In the genomic region with DNA sequence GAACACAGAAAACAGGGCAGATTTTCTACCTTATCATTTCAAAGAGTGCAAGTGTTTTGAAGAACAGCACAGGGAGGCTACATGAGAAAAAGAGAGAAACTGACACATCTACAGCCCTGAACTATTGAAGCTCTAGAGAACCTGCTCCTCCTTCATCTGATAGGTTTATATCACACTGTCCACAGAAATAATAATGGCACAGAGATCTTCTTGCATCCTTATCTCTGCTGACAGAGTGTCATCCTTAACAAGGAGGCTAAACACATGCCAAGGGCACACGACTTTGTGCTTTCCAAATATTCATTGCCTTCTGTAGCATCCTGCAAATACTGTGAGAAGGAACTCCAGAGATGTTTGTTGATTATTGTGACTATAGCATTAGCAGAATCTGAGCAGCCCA, we compare ENCODE assay signal across 26 mouse cellular contexts. TPM values are rescaled to one million over a fixed set of nuclear protein-coding genes. Genes with fewer than 3 reads are reported as not detected.
"Had no signal": no experiment of that assay in that cellular context is flagged by ENCODE, and none has a peak within 500 bp of the region (broad histone marks: within the 10 kb centered on the region; RNA-seq: fewer than 3 reads in every experiment).

No protein-coding gene starts in this region.

- H3K4me3 ChIP-seq: megakaryocyte, embryonic 14.5 days; midbrain, embryonic 10.5 days; midbrain, embryonic 12.5 days; neural tube, embryonic 12.5 days had no signal

- H3K4me1 ChIP-seq: midbrain, embryonic 10.5 days; midbrain, embryonic 12.5 days; neural tube, embryonic 12.5 days had no signal

- H3K4me2 ChIP-seq: lung, embryonic 14.5 days; midbrain, embryonic 12.5 days; neural tube, embryonic 12.5 days had no signal

- H3K36me3 ChIP-seq: midbrain, embryonic 10.5 days; midbrain, embryonic 12.5 days; neural tube, embryonic 12.5 days had no signal

- H3K27ac ChIP-seq: liver, embryonic 14.5 days; midbrain, embryonic 10.5 days; midbrain, embryonic 12.5 days; neural tube, embryonic 12.5 days had no signal

- H3K9ac ChIP-seq: liver, embryonic 14.5 days; lung, embryonic 14.5 days; midbrain, embryonic 12.5 days; neural tube, embryonic 12.5 days had no signal

- H3K9me3 ChIP-seq: megakaryocyte, embryonic 14.5 days had no signal

- DNase-seq: lung, adult 18-20 months; lung, embryonic 14.5 days; lung, postnatal 10 days; lung, postnatal 4 days; midbrain, embryonic 14.5 days; retina, postnatal 1 day; right cerebral cortex, adult 18-20 months; right cerebral cortex, postnatal 25 days; right cerebral cortex, postnatal 4 days; spleen, adult 18-20 months; thymus, adult 18-20 months; thymus, postnatal 14 days; thymus, postnatal 36 days had no signal

- H3K27me3 ChIP-seq: megakaryocyte, embryonic 14.5 days; midbrain, embryonic 12.5 days; neural tube, embryonic 12.5 days had no signal

RNA-seq across cellular contexts. Expression of a gene that starts 3.5 kb away (rescaled TPM):
- total RNA-seq: midbrain, postnatal 0 days had no signal
- polyA plus RNA-seq: liver, embryonic 14.5 days; liver, embryonic 16.5 days; lung, embryonic 14.5 days; lung, embryonic 16.5 days; midbrain, embryonic 10.5 days; midbrain, embryonic 12.5 days; midbrain, embryonic 14.5 days; midbrain, postnatal 0 days; neural tube, embryonic 12.5 days; neural tube, embryonic 14.5 days; small intestine, adult 2 months; stomach, embryonic 14.5 days; stomach, embryonic 16.5 days; thymus, postnatal 0 days had no signal

RNA-seq across cellular contexts. Expression of a gene that starts 43.7 kb away (rescaled TPM):
- total RNA-seq: midbrain, postnatal 0 days had no signal
- polyA plus RNA-seq: liver, embryonic 14.5 days; liver, embryonic 16.5 days; lung, embryonic 14.5 days; lung, embryonic 16.5 days; midbrain, embryonic 10.5 days; midbrain, embryonic 12.5 days; midbrain, embryonic 14.5 days; midbrain, postnatal 0 days; neural tube, embryonic 12.5 days; neural tube, embryonic 14.5 days; small intestine, adult 2 months; stomach, embryonic 14.5 days; stomach, embryonic 16.5 days; thymus, postnatal 0 days had no signal

RNA-seq across cellular contexts. Expression of a gene that starts 45.1 kb away (rescaled TPM):
- total RNA-seq: midbrain, postnatal 0 days had no signal
- polyA plus RNA-seq: liver, embryonic 14.5 days; liver, embryonic 16.5 days; lung, embryonic 14.5 days; lung, embryonic 16.5 days; midbrain, embryonic 10.5 days; midbrain, embryonic 12.5 days; midbrain, embryonic 14.5 days; midbrain, postnatal 0 days; neural tube, embryonic 12.5 days; neural tube, embryonic 14.5 days; small intestine, adult 2 months; stomach, embryonic 14.5 days; stomach, embryonic 16.5 days; thymus, postnatal 0 days had no signal
